Mouse (Mus musculus) midbrain, embryonic 11.5 days (tissue): ENCODE results near the gene Mmrn2. TPM values are rescaled to one million over a fixed set of nuclear protein-coding genes. Genes with fewer than 3 reads are reported as not detected.

Experiments
- ATAC-seq: fragments of 200-750 bp; cut with Nextera tagmentation; 2 replicates; pipeline ENCODE4 v1.8.0; 2017; ENCODE audit warnings: moderate TSS enrichment, moderate library complexity; ENCODE audit not compliant: low FRiP score
- DNase-seq: peaks from one replicate; pipeline ENCODE4 v3.0.0; 2015; ENCODE audit warnings: low spot score; ENCODE audit errors: missing footprints
- H3K27ac ChIP-seq: fragments of 300-500 bp; sonication (generic); 2 replicates; pipeline ENCODE4 v1.5.1; 2014; ENCODE audit warnings: low read depth, low read length
- H3K27me3 ChIP-seq: fragments of 300-500 bp; sonication (generic); 2 replicates; pipeline ENCODE4 v1.6.1; 2014; ENCODE audit warnings: mild to moderate bottlenecking, low read length, moderate library complexity, mixed read lengths; ENCODE audit not compliant: control insufficient read depth, insufficient read depth
- H3K36me3 ChIP-seq: fragments of 300-500 bp; sonication (generic); 2 replicates; pipeline ENCODE4 v1.6.1; 2014; ENCODE audit warnings: mild to moderate bottlenecking, low read length, moderate library complexity, mixed read lengths; ENCODE audit not compliant: control insufficient read depth, insufficient read depth
- H3K4me1 ChIP-seq: fragments of 300-500 bp; sonication (generic); 2 replicates; pipeline ENCODE4 v1.6.1; 2014; ENCODE audit warnings: low read length; ENCODE audit not compliant: control insufficient read depth, insufficient read depth
- H3K4me2 ChIP-seq: fragments of 300-500 bp; sonication (generic); 2 replicates; pipeline ENCODE4 v1.6.1; 2014; ENCODE audit warnings: mild to moderate bottlenecking, moderate library complexity
- H3K4me3 ChIP-seq: fragments of 300-500 bp; sonication (generic); 2 replicates; pipeline ENCODE4 v1.5.1; 2014; ENCODE audit warnings: low read depth, low read length
- H3K9ac ChIP-seq: fragments of 300-500 bp; sonication (generic); 2 replicates; pipeline ENCODE4 v1.6.1; 2014; ENCODE audit warnings: low read length
- H3K9me3 ChIP-seq: fragments of 300-500 bp; sonication (generic); 2 replicates; pipeline ENCODE4 v1.6.1; 2016; ENCODE audit warnings: low read length; ENCODE audit not compliant: control insufficient read depth
- WGBS: fragments of 180-500 bp; shearing (Covaris S2); extraction: QIAGEN DNeasy Blood & Tissue Kit; methylation state at CpG from one replicate; pipeline ENCODE4 v1.1.7; 2014; 5-methylcytosine and 5-hydroxymethylcytosine counted together
- polyA plus RNA-seq: library from polyadenylated mRNA; unstranded; fragments of >200 nt; fragmentation: Nextera tagmentation; extraction: Ambion mirVana; gene quantifications from 2 replicates; pipeline ENCODE4 v1.2.1, GENCODE M21; 2014

Mmrn2 gene
- polyA plus RNA-seq, 1 experiment from 2014 or later, result 4.7 TPM

- no peak for ATAC-seq
- Histone ChIP-seq H3K4me3 (no peak overlapping the region), H3K4me2 (no peak overlapping the region), H3K36me3 (peaks cover 4% of the 10 kb centered on the region; the same call in 1 of the 2 replicates), H3K27me3 (no peaks in the 10 kb centered on the region), H3K9me3 (no peaks in the 10 kb centered on the region), H3K9ac (no peak overlapping the region), H3K27ac (no peak overlapping the region), H3K4me1 (no peaks in the 10 kb centered on the region)
- 86% methylated on average over 5 of the region's 5 CpGs for WGBS
- no peak for DNase-seq
These were observed 30.9 kb upstream of the Mmrn2 start for GRCm38 (mm10) chr14:34344361-34344760.

GRCm38 (mm10) chr14:34345771-34346566 is 29.3 kb upstream of the Mmrn2 start:
- DNase-seq (no peak), ATAC-seq (peak; percentile 19; the same call in 1 of the 2 replicates)
- no peak overlapping the region for H3K9ac ChIP-seq
- H3K4me2 ChIP-seq, result no peak overlapping the region
- H3K36me3 ChIP-seq, result peaks cover 4% of the 10 kb centered on the region; the same call in 1 of the 2 replicates
- no peaks in the 10 kb centered on the region for H3K4me1 ChIP-seq
- no peaks in the 10 kb centered on the region for H3K9me3 ChIP-seq
- no peak overlapping the region for H3K4me3 ChIP-seq
- no peak overlapping the region for H3K27ac ChIP-seq
- WGBS, result 64% methylated on average over 12 of the region's 12 CpGs
- H3K27me3 ChIP-seq, result no peaks in the 10 kb centered on the region

DNA sequence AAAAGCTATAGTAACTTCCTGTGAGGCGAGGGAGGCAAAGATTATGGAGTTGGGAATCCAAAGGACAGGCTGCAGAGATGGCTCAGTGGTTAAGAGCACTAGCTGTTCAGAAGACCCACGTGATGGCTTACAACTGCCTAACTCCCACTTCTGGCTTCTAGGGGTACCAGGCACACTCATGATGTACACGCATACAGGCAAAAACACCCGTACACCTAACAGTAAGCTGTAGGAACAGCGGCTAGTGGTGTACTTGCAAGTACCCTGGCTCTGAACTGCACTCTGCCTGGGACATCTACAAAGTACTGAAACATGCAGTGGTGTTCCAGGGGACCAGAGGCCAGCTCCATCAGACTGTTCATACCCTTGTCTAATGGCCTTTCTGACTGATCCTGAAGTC is 28.2 kb upstream of the Mmrn2 start:
- H3K27ac ChIP-seq, result no peak overlapping the region
- H3K27me3 ChIP-seq, result no peaks in the 10 kb centered on the region
- ATAC-seq (no peak), DNase-seq (no peak)
- no peak overlapping the region for H3K9ac ChIP-seq
- H3K36me3 ChIP-seq, result peaks cover 4% of the 10 kb centered on the region; the same call in 1 of the 2 replicates
- H3K4me2 ChIP-seq, result no peak overlapping the region
- H3K4me3 ChIP-seq, result no peak overlapping the region
- WGBS, result 91% methylated on average over 5 of the region's 5 CpGs
- H3K9me3 ChIP-seq, result no peaks in the 10 kb centered on the region
- H3K4me1 ChIP-seq, result no peaks in the 10 kb centered on the region

DNA sequence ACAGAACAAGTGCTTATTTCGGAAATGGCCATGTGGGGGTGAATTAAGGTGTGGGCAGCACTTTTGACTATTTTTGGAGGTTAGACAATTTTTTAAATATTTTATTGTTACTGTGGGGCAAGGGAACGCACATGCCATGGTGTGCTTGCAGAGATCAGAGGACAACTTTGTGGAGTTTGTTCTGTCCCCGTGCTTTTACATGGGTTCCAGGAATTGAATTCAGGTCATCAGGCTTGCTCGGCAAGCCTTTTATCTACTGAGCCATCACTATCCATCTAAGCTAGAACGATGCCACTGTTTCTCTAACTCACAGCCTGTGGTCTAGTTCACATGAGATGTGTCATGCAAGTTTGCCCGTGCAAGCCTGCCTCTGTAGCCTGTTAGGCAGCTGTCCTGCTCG is 27.0 kb upstream of the Mmrn2 start:
- no peaks in the 10 kb centered on the region for H3K4me1 ChIP-seq
- 85% methylated on average over 7 of the region's 7 CpGs for WGBS
- no peak for ATAC-seq
- H3K4me2 ChIP-seq, result no peak overlapping the region
- DNase-seq, result no peak
- no peaks in the 10 kb centered on the region for H3K9me3 ChIP-seq
- peaks cover 1% of the 10 kb centered on the region; the same call in 1 of the 2 replicates for H3K36me3 ChIP-seq
- H3K9ac ChIP-seq, result no peak overlapping the region
- no peak overlapping the region for H3K27ac ChIP-seq
- no peaks in the 10 kb centered on the region for H3K27me3 ChIP-seq
- H3K4me3 ChIP-seq, result no peak overlapping the region

DNA sequence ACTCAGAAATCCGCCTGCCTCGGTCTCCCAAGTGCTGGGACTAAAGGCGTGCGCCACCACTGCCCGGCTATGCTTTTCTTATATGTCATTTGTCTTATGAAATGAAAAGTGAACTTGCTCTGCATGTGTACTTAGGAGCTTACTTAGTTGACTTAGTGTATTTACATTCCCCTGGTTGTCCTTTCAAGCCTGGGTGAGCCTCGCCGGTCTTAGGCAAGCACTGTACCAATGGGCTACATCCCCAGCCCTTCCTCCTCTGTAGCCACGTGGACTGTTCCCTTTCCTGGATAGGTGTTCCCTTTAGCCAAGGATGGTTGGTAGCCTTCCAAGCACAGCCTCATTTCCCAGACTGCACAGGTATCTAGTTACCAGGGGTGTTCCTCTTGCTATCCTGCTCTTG is 26.3 kb upstream of the Mmrn2 start:
- no peaks in the 10 kb centered on the region for H3K36me3 ChIP-seq
- H3K4me1 ChIP-seq, result no peaks in the 10 kb centered on the region
- no peak overlapping the region for H3K4me2 ChIP-seq
- H3K27ac ChIP-seq, result no peak overlapping the region
- 75% methylated on average over 8 of the region's 8 CpGs for WGBS
- no peak overlapping the region for H3K9ac ChIP-seq
- no peaks in the 10 kb centered on the region for H3K9me3 ChIP-seq
- H3K4me3 ChIP-seq, result no peak overlapping the region
- ATAC-seq (no peak), DNase-seq (no peak)
- H3K27me3 ChIP-seq, result no peaks in the 10 kb centered on the region

DNA sequence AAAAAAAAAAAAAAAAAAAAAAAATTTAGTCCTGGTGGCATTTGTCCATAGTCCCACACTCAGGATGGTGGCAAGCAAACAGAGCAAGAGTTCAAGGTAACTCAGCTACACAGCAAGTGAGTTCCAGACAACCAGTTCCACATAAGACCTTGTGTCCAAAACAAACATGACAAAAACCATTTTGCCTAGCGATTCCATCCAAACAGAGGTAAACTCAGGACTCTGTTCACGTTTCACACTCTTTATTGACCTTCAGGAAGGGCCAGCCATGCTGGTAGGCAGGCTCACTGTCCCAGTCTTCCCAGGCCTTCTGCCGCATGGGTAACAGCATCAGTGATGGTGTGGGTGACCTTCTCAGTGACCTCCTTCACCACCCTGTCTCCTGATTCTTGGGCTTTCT is 23.6 kb upstream of the Mmrn2 start:
- H3K27ac ChIP-seq, result no peak overlapping the region
- 81% methylated on average over 3 of the region's 3 CpGs for WGBS
- no peak overlapping the region for H3K9ac ChIP-seq
- no peak overlapping the region for H3K4me2 ChIP-seq
- no peak for DNase-seq
- no peaks in the 10 kb centered on the region for H3K9me3 ChIP-seq
- H3K36me3 ChIP-seq, result no peaks in the 10 kb centered on the region
- no peaks in the 10 kb centered on the region for H3K4me1 ChIP-seq
- no peaks in the 10 kb centered on the region for H3K27me3 ChIP-seq
- ATAC-seq, result no peak
- H3K4me3 ChIP-seq, result no peak overlapping the region

DNA sequence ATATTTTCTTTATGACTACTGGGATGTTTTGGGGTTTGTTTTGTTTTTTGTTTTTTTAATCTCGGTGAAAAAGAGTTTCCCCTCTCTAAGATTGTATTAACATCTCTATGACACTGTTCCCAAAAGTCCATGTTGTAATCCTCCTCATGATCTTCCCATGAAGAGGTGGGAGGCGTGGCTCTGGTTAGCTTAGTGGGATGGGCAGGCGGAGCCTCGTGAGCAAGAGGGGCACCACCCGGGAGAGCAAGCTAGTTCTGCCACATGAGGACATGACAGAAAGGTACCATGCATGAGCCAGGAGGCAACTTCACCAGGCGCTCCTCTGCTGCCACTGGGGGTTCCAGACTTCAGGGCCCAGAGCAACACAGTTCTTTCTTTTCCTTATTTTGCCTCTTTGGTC is 22.7 kb upstream of the Mmrn2 start:
- no peak overlapping the region for H3K4me2 ChIP-seq
- H3K4me1 ChIP-seq, result no peaks in the 10 kb centered on the region
- no peak overlapping the region for H3K27ac ChIP-seq
- WGBS, result 73% methylated on average over 6 of the region's 6 CpGs
- H3K4me3 ChIP-seq, result no peak overlapping the region
- H3K27me3 ChIP-seq, result no peaks in the 10 kb centered on the region
- H3K9ac ChIP-seq, result no peak overlapping the region
- ATAC-seq, result no peak
- no peaks in the 10 kb centered on the region for H3K9me3 ChIP-seq
- no peaks in the 10 kb centered on the region for H3K36me3 ChIP-seq
- DNase-seq, result no peak

DNA sequence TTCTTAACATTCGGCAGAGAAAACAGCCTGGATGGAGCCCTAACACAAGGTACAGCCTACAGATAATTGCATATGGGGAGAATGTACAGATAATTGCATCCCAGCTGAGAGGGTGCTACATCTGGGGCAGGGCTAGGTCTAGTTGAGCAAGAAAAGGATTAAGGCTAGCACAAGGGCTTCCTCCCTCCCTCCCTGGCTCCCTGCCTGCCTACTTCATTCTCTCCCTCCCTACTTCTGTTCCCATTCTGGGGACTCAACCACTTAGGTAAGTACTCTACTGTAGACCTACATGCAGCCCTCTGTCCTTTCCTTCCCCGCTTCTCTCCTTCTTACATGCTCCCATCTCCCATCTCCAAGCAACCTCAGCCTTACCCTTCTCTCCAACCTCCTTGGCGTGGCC is 21.9 kb upstream of the Mmrn2 start:
- Histone ChIP-seq H3K27me3 (no peaks in the 10 kb centered on the region), H3K4me1 (no peaks in the 10 kb centered on the region), H3K27ac (no peak overlapping the region), H3K36me3 (no peaks in the 10 kb centered on the region), H3K9ac (no peak overlapping the region), H3K9me3 (no peaks in the 10 kb centered on the region), H3K4me2 (no peak overlapping the region), H3K4me3 (no peak overlapping the region)
- no peak for DNase-seq
- 89% methylated on average over 3 of the region's 3 CpGs for WGBS
- ATAC-seq, result no peak

GRCm38 (mm10) chr14:34354456-34354855 is 20.8 kb upstream of the Mmrn2 start:
- DNase-seq, result no peak
- Histone ChIP-seq H3K4me1 (no peaks in the 10 kb centered on the region), H3K36me3 (no peaks in the 10 kb centered on the region), H3K9me3 (no peaks in the 10 kb centered on the region), H3K27me3 (no peaks in the 10 kb centered on the region), H3K27ac (no peak overlapping the region), H3K9ac (no peak overlapping the region), H3K4me2 (no peak overlapping the region), H3K4me3 (no peak overlapping the region)
- WGBS, result 85% methylated on average over 4 of the region's 4 CpGs
- ATAC-seq, result no peak
